Mouse (Mus musculus) CD4-positive, CD25-positive, alpha-beta regulatory T cell, adult 2 months (primary cell): Measurements from ENCODE around the gene Gm21627.
"Not testable (repeated sequence)": the region's sequence is repeated elsewhere in the genome, so short reads cannot be mapped to it uniquely, and the experiment has no call there.

Experiments used
- DNase-seq: peaks from one replicate; pipeline ENCODE4 v3.0.0-alpha.2; 2012; ENCODE audit warnings: low read depth, low spot score

The Gm21627 gene

DNA sequence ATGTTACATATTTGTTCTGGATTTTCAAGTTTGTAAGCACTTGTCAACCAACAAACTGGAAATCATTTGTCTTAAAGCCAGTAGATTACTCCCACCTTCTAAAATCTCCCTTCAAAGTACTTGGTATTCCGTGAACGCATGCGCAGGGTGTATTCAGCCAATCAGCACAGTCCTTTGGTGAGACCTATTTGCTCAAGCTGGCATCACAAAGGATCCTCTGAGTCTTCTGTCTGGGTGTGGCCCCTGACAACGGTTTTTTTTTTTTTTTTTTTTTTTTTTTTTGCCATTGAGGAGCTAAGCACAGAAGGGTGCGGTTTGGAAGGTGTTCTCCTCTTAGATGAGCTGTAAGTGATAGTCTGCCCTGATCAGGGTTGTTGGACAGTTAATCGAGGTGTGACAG is at the start of gene Gm21627:
Gm21627 (plus strand) TSS at position 301 of the 400 bp plus-strand sequence.
- not testable (repeated sequence) for DNase-seq
